Mouse (Mus musculus): Measurements from ENCODE around the gene Gsx2. TPM values are rescaled to one million over a fixed set of nuclear protein-coding genes. Genes with fewer than 3 reads are reported as not detected.

Gene Gsx2
- total RNA-seq (2021) = not detected
- not detected in 2 replicates for polyA plus RNA-seq (2012; rRNA removed)
- long read RNA-seq = 0 reads

DNA sequence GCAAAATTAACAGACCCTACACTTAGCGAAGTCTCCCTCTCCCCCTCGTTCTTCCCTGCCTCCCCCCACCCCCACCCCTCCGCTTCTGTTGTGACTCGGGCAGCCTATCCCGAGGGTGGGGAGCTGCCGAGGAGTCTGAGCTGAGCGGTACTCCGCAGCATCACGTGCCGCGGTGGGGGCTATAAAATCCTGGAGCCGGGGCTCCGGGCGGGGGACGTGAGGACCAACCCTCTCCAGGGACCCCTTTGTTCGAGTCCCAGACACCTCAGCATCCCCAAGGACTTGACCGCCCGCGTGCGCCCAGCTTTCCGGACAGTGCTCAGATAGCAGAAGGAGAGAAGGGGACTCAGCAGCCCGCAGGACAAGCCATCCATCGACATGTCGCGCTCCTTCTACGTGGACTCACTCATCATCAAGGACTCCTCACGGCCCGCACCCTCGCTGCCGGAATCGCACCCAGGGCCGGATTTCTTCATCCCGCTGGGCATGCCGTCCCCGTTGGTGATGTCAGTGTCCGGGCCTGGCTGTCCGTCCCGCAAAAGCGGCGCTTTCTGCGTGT, at the start of gene Gsx2:
Gsx2 (plus strand) TSS at position 219 of the 559 bp plus-strand sequence.
- no peak for DNase-seq

DNA sequence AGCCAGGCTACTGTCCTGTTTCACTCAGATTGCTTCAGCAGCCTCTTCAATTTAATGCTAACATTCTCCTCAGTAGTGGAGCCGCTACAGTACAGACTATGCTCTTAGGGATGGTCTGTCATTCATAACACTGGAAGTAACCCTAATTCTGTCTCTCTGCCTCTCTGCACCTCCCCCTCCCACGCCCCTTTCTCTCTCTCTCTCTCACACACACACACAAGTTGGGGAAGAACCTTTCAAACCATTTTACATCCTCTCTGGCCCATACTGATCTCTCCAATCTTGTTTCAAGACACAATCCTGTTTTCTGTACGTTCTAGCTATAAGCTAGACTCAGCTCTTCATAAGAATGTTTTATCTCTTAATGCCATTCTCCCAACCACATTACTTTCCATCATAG, 39.9 kb upstream of the Gsx2 start:
- DNase-seq = no peak

DNA sequence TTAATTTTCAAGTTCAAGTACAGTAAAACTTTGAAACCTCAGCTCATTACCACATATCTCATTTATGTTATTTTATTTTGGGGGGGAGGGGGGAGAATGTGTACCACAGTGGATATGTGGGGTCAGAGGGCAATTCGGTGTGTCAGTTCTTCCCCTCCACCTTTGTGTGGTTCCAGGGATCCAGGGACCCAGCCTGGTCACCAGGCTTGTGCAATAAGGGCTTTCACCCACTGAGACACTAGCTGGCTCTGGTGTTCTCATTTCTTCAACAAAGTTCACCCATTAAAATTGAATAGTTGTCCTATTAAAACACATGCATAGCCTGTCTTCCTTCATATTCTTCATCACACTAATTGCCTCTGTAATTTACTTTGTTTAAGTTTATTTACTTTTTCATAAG, 36.1 kb upstream of the Gsx2 start:
- no peak for DNase-seq

DNA sequence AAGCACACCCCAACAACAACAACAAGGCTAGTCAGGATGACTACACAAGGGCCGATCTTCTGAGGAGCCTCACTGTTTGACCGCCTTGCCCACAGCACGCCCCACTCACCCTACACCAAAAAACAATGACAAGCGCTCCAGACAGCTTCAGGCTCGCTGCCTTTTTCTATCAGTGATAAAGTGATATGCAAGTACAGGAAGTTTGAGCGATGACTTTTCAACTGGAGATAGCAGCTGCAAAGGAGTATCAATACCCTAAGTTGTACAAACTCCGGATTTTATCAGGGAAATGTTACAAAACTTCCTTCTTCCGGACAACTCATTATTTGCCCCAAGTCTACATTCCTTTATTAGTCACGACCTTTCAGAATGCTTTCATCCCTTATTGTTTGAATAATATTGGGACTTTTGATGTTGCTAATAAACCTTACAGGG, 32.4 kb upstream of the Gsx2 start:
- DNase-seq = peak; percentile 19

DNA sequence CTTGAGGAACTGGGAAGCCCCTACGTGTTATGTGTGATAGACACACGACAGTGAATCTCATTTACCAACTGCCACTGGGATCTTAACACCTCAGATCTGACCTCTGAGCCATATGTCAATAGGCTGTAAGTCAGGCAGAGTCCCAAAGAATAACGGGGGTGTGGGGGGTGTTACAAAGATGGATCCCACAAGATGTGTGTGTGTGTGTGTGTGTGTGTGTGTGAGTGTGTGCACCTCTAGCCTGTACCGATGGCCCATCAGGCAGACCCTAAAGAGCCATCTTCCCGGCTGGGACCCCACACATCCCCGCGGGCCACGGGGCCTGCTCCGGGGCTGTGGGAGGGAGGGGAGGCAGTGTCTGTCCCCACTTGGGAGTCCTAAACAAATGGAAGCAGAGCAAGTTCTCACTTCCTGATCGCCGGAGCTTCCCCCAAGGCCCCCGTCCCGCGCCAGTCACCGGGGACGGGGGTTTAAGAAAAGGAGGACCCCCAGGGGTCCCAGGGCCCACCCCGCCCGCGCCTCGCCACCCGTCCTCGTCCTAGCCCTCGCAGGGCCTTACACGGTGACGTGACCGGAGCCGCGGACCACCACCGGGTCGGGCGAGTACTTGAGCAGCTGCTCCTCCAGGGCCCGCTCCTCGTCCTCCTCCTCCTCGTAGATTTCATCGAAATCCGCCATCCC, 31.6 kb upstream of the Gsx2 start:
- peak; percentile 55 for DNase-seq

DNA sequence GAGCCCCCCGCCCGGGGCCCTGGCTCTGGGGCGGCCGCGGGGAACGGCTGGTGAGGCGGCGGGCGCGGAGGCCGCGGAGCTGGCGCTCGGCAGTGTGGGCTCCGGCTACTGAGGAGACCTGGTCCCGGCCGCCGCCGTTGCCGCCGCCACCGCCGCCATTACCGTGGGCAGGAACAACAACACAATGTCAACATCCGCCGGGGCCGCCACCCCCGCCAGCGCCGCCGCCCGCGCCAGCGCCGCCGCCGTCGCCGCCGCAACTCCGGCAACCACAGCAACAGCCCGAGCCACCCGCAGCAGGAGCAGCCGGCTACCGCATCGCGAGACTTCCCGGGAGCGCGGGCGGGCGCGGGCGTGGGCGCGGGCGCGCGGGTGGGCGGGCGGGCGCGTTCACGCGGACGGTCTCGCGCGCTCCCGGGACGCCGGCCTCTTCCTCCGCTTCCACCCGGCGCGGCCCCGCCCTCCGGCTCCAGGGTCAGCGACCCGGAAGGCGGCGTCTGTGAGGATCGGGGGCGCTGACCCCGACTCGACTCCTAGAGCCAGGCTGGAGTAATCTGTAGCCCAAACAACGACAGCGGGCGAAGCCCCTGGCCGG, 31.0 kb upstream of the Gsx2 start, which contains the start of gene Chic2:
Chic2 (minus strand) TSS at position 465 of the 595 bp plus-strand sequence.
- peak; percentile 93 for DNase-seq

DNA sequence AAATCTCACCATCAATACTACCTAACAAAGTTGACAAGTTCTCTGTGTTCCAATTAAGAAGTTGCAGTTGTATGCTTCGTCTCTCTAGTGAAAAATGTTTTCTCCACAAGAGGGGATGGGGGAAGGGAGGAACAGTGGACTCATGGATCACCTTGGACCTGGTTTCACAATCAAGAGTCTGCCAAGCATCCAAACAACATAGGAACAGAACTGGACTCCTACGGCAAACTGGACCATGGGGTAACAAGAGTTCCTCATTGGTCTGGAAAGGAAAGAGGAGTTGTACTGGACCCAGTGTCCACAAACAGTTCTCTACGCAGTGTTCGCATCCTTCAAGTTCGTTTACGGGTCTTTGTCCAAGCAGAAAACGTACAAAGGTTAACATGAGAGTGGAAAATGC, 30.0 kb upstream of the Gsx2 start:
- peak; percentile 24 for DNase-seq

DNA sequence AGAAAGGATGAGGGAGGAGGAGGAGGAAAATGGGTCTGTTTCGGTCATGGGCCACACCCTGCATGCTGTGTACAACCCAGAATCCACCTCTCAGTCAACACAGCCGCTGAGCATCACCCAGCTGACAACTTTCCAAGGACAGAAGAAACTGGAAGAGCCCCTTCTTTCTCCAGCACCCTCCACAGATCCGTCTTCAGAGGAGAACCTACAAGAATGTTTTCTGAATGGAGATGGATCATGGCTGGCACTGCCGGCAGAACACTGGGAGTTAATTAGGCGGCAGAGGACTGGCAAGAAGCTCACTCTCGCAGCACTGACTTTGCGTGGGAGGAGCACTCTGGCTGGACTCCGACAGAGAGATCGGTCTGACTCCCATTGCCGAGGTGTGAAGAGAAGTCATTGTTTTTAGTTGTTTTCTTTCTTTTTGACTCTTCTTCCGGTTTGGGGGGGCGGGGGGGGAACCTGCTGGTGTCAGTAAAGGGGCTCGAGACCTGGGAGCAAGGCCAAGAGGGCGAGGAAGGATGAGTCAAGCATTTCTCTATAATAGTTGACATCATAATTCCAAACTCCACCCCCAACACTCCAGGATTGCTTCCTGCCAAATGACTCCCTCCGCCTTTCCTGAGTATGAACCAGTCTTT, 28.6 kb upstream of the Gsx2 start:
- peak; percentile 69 for DNase-seq

DNA sequence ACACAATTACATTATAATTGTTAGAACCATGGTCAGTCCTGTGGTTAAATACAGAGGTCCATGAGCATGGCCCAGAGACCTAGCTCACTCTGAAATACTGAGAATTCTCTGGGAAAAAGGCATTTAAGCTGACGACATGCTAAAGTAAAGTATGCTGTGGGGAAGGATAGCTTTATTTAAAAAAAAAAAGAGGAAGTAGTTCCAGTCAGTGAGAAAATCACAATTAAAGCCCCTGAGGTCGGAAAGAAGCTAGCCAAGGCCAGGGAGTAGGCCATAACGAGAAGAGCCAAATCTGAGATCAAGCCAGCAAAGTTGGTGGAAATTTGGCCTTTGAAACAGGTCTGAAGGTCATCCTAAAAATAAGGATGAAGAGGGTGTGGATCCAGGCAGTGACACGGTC, 24.3 kb upstream of the Gsx2 start:
- DNase-seq = no peak

DNA sequence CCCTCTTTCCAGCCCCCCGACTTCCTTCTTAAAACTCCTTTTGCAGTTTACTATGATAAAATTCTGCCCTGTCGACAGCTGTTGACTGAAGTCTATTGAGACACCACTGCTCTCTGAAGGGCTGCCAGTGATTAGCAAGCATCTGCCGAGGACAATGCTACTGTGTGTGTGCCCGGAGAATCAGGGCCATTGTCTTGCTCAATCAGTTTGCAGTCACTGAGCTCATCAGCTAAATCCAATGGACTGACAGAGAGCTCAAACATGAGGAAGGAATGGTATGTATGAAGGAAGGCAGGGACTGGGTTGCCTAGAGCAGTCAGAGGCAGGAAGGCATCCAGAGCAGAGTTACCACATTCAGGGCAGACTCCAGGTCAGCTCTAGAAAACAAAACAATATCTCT, 12.2 kb upstream of the Gsx2 start:
- peak; percentile 78 for DNase-seq

DNA sequence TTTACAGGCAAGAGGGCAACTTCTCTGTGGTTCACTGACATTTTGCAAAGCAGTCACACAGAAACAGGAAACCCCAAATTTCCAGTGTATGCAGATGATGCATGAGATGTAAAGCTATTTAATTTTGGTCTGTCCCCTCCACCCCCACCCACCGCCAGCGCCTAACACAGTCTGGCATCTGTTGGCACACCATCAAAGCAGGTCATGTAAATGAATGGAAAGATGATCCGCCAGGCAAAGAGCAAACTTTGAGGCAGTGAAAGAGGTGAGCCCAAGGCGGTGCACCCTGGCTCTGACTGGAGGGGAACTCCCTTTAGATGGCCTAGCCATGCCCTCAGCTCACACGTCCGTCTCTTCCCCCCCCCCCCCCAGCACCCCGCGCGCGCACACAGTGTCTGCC, 8.7 kb upstream of the Gsx2 start:
- no peak for DNase-seq

DNA sequence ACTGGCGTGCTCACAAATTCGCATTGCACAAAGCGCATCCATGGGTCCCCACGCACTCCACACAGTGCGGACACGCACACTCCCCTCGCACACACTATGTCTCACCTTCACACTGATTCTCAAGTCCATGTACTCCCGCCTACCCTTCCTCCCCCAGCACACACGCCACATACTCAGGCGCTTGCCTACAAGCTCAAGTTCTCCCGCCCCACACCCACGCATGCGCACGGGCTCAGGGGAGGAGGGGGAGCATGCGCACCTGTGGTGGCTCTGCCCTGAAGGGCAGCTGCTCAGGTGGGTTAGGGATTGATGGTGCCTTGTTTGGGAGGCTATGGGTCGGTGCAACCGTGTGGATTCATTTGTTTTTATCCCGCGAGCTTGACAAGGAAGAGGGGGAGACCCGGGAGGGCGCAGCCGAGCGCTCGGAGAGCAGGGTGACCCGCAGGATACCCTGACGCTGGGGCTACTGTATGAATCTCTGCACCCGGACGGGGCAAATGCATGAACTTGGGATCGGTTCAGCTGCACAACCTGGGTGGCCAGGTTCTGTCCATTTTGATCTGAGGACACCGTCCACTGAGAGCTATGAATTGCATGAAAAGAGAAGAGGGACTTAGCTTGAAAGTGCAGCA, 8.2 kb upstream of the Gsx2 start:
- DNase-seq = peak; percentile 55

DNA sequence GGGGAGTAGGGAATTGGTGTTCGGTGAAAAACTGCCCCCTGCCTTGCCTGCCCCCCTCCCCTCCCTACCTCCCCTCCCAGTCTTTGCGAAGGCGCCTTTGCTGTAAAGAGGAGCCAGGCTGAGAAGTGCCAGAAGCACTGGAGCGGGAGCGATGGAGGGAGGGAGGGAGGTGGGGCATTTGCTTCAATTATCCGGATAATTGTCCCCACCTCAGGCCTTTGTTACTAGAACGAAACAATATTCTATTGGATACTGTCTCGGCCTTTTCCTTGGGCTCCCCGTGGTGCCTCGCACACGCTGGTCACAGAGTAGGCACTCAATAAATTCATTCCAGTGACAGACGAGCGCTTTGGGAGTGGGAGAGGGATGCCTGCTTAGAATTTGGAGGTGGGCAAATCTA, 5.3 kb upstream of the Gsx2 start:
- no peak for DNase-seq

DNA sequence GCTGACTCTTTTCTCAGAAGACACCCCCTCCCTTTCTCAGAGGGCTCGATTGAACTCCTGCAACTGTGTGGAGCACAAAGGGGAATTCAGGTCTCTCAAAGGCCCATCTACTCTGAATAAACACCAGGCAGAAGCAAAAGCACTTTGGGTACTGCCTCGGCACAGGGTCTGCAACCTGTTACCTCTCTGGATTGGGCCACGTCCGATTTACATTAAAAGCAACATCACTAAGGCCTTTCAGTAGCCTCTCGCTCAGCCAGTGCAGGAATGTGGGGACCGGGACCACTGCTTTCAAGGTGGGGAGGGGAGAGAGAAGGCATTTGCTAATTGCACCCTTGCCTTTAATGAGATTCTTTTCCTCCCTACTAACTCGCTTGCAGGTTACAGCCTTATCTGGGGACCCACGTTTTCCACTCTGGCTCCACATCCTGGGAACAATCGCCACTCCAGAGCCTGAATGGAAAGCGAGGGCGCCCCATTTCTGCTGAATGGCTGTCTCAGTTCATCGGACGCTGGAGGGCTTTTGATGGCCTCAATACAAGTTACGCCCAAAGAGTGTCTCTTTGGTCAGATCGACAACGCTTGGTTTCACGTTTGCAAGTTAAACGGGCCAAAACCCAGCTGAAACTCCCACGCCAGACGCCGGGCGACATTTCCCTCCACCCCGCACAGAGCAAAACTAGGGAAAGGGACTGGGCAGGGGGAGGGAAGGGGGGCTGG, 4.6 kb upstream of the Gsx2 start:
- no peak for DNase-seq

DNA sequence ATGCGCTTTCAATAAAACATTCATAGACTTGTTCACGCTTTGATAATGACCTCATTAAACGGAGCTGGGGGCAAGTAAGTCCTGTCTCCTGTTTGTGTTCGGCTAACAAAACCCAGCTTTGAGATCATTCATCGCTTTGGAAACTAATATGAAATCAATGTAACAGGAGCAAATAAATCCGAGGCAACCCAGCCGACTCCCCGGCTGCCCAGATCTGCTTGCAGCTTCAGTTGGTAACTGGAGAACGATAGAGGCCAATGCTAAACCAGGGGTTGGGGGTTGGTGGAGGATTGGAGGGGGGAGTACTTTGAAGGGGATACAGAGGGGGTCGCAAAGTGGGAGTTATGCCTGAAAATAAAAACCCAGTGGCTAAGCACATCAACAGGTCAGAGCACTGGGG, 3.5 kb upstream of the Gsx2 start:
- no peak for DNase-seq

DNA sequence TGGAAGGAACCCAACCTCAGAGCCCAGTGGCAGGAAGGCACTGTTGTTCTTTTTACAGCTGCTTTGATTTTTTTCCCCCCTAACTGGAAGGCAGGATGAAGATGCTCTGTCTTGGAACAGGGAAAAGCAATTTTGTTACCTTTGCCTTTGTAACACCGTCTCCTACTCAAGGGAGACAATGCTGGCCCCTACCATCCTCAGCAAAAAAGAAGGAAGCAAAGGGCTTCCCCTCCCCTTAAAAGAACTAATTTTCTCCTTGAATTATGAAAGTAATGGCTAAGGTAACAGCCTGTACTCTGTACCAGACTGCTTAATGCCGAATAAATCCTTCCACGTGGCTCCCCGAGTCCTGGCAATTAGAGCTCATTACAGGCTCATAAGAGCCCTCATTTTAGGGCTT, 2.9 kb upstream of the Gsx2 start:
- DNase-seq = no peak

DNA sequence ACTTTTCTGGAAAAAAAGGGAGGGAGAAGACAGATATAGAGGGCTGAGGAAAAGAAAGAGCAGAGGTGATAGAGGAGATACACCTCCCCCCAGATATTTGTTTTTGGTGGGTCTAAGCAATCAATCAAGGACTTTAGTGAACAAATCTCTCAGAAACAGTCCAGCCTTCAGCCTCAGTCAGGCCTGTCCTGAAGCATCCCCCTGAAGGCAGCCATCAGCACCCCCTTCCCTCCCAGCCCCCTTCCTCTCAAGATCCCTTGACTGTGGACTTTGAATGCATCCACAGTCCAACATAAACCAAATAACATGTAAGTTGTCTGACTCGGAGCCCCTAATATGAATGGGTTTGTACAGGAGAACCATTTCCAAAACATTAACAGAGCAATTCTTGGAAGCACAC, 2.2 kb upstream of the Gsx2 start:
- no peak for DNase-seq

DNA sequence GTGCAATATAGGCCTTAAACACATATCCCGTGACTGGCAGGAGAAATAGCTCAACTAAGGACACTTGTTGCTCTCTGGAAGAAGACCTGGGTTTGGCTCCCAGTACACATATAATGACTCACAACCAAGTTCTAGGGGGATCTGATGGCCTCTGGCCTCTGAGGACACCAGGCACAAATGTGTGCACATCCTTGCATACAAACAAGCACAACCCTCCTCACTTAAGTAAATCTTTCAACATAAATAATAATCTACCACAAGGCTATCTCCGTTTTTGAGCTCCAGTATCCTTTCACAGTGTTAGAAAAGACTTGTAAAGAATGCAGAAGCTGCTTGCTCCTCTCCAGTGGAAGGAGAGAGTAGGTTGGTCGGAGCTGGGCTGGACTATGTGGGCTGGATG, 1.7 kb upstream of the Gsx2 start:
- DNase-seq = no peak

DNA sequence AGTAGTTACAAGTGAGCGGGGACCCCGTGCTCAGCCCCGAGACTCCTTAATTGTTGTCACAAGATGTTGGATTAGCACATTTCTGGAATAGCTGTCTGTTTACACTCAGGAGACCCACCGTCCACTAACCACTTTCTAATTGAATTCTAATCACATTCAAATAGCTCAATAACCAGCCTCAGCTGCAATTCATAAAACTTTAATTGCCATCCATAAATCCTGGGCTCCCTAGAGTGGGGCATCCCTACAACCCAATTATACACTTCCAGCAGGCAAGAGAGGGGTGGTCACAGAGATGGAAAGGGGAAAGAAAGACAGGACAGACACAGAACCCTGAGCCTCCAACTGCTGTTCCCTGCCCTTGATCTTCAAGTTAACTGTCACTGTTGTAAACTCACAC, 1.3 kb upstream of the Gsx2 start:
- DNase-seq = no peak

DNA sequence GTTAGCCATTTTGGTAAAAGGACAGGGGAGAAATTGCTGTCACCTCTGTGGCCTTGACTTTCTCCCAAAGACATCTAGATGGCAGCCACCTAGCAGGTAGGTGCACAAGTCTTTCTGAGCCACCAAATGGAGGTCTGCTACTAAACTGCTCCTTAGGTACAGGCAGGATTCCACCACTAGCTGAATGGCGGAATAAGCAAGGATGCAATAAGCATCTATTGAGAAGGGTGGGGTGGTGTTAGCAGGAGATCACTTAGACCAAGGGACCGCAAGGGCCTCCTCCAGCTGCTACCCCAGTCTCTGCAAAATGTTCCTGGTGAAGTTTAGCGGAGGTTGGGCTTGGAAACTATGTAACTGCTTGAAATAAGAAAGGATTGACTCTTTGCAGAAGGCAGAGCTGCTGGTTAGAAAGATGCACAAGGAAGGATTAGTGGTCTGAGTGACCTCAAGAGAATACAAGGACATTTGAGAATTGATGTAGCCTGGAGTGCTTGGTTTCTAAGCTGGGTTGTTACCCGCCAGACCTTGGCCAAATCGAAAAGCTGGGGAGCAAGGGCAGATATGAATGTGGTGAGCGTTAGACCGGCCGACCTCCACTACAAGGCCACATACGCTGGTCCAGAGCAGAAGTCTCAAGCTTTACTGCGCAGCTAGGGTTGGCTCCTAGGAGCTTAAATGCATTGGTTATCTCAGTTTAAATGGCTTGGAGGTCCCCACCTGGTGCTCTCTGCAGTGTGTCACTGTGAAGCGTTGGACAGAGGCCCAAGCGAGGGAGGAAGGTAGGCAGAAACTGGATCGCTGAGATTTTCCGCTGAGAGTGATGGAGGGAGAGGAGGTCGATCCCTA, 641 bp upstream of the Gsx2 start:
- DNase-seq = no peak
